Mouse (Mus musculus) G1E (cell line): ENCODE data around the gene Phlda3.

ENCODE experiments used
- CTCF ChIP-seq: IDR thresholded peaks from 2 replicates; pipeline ENCODE4 v1.5.1; 2012; ENCODE audit warnings: low read depth, low read length, inconsistent platforms, mixed read lengths
- POLR2AphosphoS5 ChIP-seq: IDR thresholded peaks from 2 replicates; pipeline ENCODE4 v1.6.1; 2012; ENCODE audit warnings: low read depth, low read length, inconsistent platforms; ENCODE audit not compliant: insufficient replicate concordance

GRCm38 (mm10) chr1:135782816-135783215 lies 16.9 kb downstream of the Phlda3 start:
- TF ChIP-seq CTCF (no peak), POLR2AphosphoS5 (no peak)
